Mouse (Mus musculus) E14TG2a.4 (cell line): ENCODE measurements at regions not wholly inside any gene's neighbourhood (a gene's known extent, or its start where the extent isn't known, plus 50 kb on each side); places are given as distances from the start of the nearest gene placed in this dataset.

Experiments
- CTCF ChIP-seq: conservative IDR thresholded peaks from 2 replicates; pipeline ENCODE4 v1.5.1; 2014; ENCODE audit warnings: low read length
- POU5F1 ChIP-seq: IDR thresholded peaks from 2 replicates; pipeline ENCODE4 v1.6.1; 2014; ENCODE audit warnings: low read length, borderline replicate concordance

DNA sequence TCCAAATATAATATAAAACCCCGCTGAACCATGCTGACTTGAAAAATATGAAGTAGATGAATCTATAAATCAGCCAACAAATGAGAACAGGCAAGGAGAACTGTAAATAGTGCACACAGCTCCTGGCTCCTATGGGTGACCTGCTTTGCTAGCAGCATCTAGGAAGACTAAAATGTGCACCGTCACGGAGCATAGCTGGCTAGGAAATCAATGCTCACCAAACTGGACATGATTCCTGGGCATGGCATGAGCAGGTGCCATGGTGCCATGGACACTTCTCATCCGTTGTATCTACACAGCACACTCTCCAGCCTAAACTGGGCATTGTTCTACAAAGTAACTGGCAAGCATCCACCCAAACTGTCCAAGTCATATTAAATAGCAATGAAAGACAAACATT is 103.3 kb upstream of the Myocd start:
- TF ChIP-seq CTCF (no peak), POU5F1 (no peak)
